Mouse (Mus musculus): ENCODE results near the gene Zbtb4. TPM values are rescaled to one million over a fixed set of nuclear protein-coding genes. Genes with fewer than 3 reads are reported as not detected.

Zbtb4 gene
- total RNA-seq, 1 experiment from 2014 or later = 4.4 TPM

GRCm38 (mm10) chr11:69758971-69759721 is 6.6 kb upstream of the Zbtb4 start:
- ATAC-seq (replicated peaks in 1 of 2; ENCODE audit: insufficient read depth in 1 of 2, low FRiP score in 2 of 2, low TSS enrichment in 1 of 2, low read depth in 1 of 2, poor library complexity in 2 of 2, severe bottlenecking in 2 of 2) = peak; percentile 70 to 73

GRCm38 (mm10) chr11:69760160-69760900 is 5.4 kb upstream of the Zbtb4 start:
- no peak for ATAC-seq (replicated peaks in 1 of 2; ENCODE audit: insufficient read depth in 1 of 2, low FRiP score in 2 of 2, low TSS enrichment in 1 of 2, low read depth in 1 of 2, poor library complexity in 2 of 2, severe bottlenecking in 2 of 2)

GRCm38 (mm10) chr11:69760901-69761200 is 4.9 kb upstream of the Zbtb4 start:
- no peak for ATAC-seq (replicated peaks in 1 of 2; ENCODE audit: insufficient read depth in 1 of 2, low FRiP score in 2 of 2, low TSS enrichment in 1 of 2, low read depth in 1 of 2, poor library complexity in 2 of 2, severe bottlenecking in 2 of 2)

GRCm38 (mm10) chr11:69761868-69762267 is 3.8 kb upstream of the Zbtb4 start, which contains the start of gene Slc35g3:
Gene Slc35g3, minus strand, starts transcription at chr11:69761968.
- no peak for ATAC-seq (replicated peaks in 1 of 2; ENCODE audit: insufficient read depth in 1 of 2, low FRiP score in 2 of 2, low TSS enrichment in 1 of 2, low read depth in 1 of 2, poor library complexity in 2 of 2, severe bottlenecking in 2 of 2)

- ATAC-seq (replicated peaks in 1 of 2; ENCODE audit: insufficient read depth in 1 of 2, low FRiP score in 2 of 2, low TSS enrichment in 1 of 2, low read depth in 1 of 2, poor library complexity in 2 of 2, severe bottlenecking in 2 of 2) = no peak
These were observed 2.2 kb upstream of the Zbtb4 start for GRCm38 (mm10) chr11:69763551-69763950.

GRCm38 (mm10) chr11:69766126-69766609 is 456 bp downstream of the Zbtb4 start:
- ATAC-seq (replicated peaks in 1 of 2; ENCODE audit: insufficient read depth in 1 of 2, low FRiP score in 2 of 2, low TSS enrichment in 1 of 2, low read depth in 1 of 2, poor library complexity in 2 of 2, severe bottlenecking in 2 of 2) = peak; percentile 64 to 69

GRCm38 (mm10) chr11:69766872-69767624 is 1.3 kb downstream of the Zbtb4 start:
- ATAC-seq (replicated peaks in 1 of 2; ENCODE audit: insufficient read depth in 1 of 2, low FRiP score in 2 of 2, low TSS enrichment in 1 of 2, low read depth in 1 of 2, poor library complexity in 2 of 2, severe bottlenecking in 2 of 2) = no peak

- no peak for ATAC-seq (replicated peaks in 1 of 2; ENCODE audit: insufficient read depth in 1 of 2, low FRiP score in 2 of 2, low TSS enrichment in 1 of 2, low read depth in 1 of 2, poor library complexity in 2 of 2, severe bottlenecking in 2 of 2)
These were observed 1.9 kb downstream of the Zbtb4 start for GRCm38 (mm10) chr11:69767625-69767909.

GRCm38 (mm10) chr11:69774961-69775360 is 9.2 kb downstream of the Zbtb4 start:
- ATAC-seq (replicated peaks in 1 of 2; ENCODE audit: insufficient read depth in 1 of 2, low FRiP score in 2 of 2, low TSS enrichment in 1 of 2, low read depth in 1 of 2, poor library complexity in 2 of 2, severe bottlenecking in 2 of 2) = no peak

- ATAC-seq (replicated peaks in 1 of 2; ENCODE audit: insufficient read depth in 1 of 2, low FRiP score in 2 of 2, low TSS enrichment in 1 of 2, low read depth in 1 of 2, poor library complexity in 2 of 2, severe bottlenecking in 2 of 2) = no peak
These were observed 10.0 kb downstream of the Zbtb4 start for GRCm38 (mm10) chr11:69775716-69776115.

- ATAC-seq (replicated peaks in 1 of 2; ENCODE audit: insufficient read depth in 1 of 2, low FRiP score in 2 of 2, low TSS enrichment in 1 of 2, low read depth in 1 of 2, poor library complexity in 2 of 2, severe bottlenecking in 2 of 2) = no peak
These were observed 10.8 kb downstream of the Zbtb4 start for GRCm38 (mm10) chr11:69776488-69776887.

GRCm38 (mm10) chr11:69777504-69778257 is 12.0 kb downstream of the Zbtb4 start:
- ATAC-seq (replicated peaks in 1 of 2; ENCODE audit: insufficient read depth in 1 of 2, low FRiP score in 2 of 2, low TSS enrichment in 1 of 2, low read depth in 1 of 2, poor library complexity in 2 of 2, severe bottlenecking in 2 of 2) = peak; percentile 12 to 40; a peak in 2 of 4 replicates

GRCm38 (mm10) chr11:69778258-69778982 is 12.7 kb downstream of the Zbtb4 start:
- no peak; a peak in 1 of 4 replicates for ATAC-seq (replicated peaks in 1 of 2; ENCODE audit: insufficient read depth in 1 of 2, low FRiP score in 2 of 2, low TSS enrichment in 1 of 2, low read depth in 1 of 2, poor library complexity in 2 of 2, severe bottlenecking in 2 of 2)

GRCm38 (mm10) chr11:69778985-69779384 is 13.3 kb downstream of the Zbtb4 start:
- ATAC-seq (replicated peaks in 1 of 2; ENCODE audit: insufficient read depth in 1 of 2, low FRiP score in 2 of 2, low TSS enrichment in 1 of 2, low read depth in 1 of 2, poor library complexity in 2 of 2, severe bottlenecking in 2 of 2) = no peak

GRCm38 (mm10) chr11:69781828-69782227 is 16.1 kb downstream of the Zbtb4 start:
- no peak for ATAC-seq (replicated peaks in 1 of 2; ENCODE audit: insufficient read depth in 1 of 2, low FRiP score in 2 of 2, low TSS enrichment in 1 of 2, low read depth in 1 of 2, poor library complexity in 2 of 2, severe bottlenecking in 2 of 2)

GRCm38 (mm10) chr11:69784793-69785272 is 19.1 kb downstream of the Zbtb4 start:
- ATAC-seq (replicated peaks in 1 of 2; ENCODE audit: insufficient read depth in 1 of 2, low FRiP score in 2 of 2, low TSS enrichment in 1 of 2, low read depth in 1 of 2, poor library complexity in 2 of 2, severe bottlenecking in 2 of 2) = peak in 1 of 2 experiments; percentile 56; a peak in 1 of 4 replicates

- no peak for ATAC-seq (replicated peaks in 1 of 2; ENCODE audit: insufficient read depth in 1 of 2, low FRiP score in 2 of 2, low TSS enrichment in 1 of 2, low read depth in 1 of 2, poor library complexity in 2 of 2, severe bottlenecking in 2 of 2)
These were observed 21.6 kb downstream of the Zbtb4 start for GRCm38 (mm10) chr11:69787306-69787705.
